Mouse (Mus musculus): ENCODE measurements around the gene Nfil3. TPM values are rescaled to one million over a fixed set of nuclear protein-coding genes. Genes with fewer than 3 reads are reported as not detected.

Gene Nfil3
- polyA plus RNA-seq, 1 experiment from 2014 or later = 44.8 TPM

GRCm38 (mm10) chr13:52979331-52980051 lies 1.4 kb downstream of the Nfil3 start:
- WGBS = under 1% methylated on average over 22 of the region's 22 CpGs
- H3K4me1 ChIP-seq (ENCODE audit: control insufficient read depth, insufficient read depth, low read length) = peaks cover 35% of the 10 kb centered on the region
- no peaks in the 10 kb centered on the region for H3K9me3 ChIP-seq (ENCODE audit: control insufficient read depth, low read length)
- H3K4me3 ChIP-seq (replicated peaks; ENCODE audit: low read depth, low read length) = peak overlapping the region; percentile 83
- DNase-seq = peak; percentile 75
- no peak for ATAC-seq (ENCODE audit: low FRiP score, low TSS enrichment)
- peak overlapping the region; percentile 98 for H3K4me2 ChIP-seq (ENCODE audit: low read length)
- no peaks in the 10 kb centered on the region for H3K36me3 ChIP-seq (ENCODE audit: control insufficient read depth, insufficient read depth, low read length)
- peaks cover 3% of the 10 kb centered on the region; the same call in 1 of the 2 replicates for H3K27me3 ChIP-seq (ENCODE audit: control insufficient read depth, insufficient read depth, low read length)
- peak overlapping the region; percentile 97 for H3K27ac ChIP-seq (replicated peaks; ENCODE audit: low read depth, low read length)
- peak overlapping the region; percentile 95 for H3K9ac ChIP-seq (replicated peaks; ENCODE audit: low read length)

GRCm38 (mm10) chr13:52978321-52978981 lies 2.4 kb downstream of the Nfil3 start:
- under 1% methylated on average over 61 of the region's 64 CpGs for WGBS
- peak overlapping the region; percentile 98 for H3K4me2 ChIP-seq (ENCODE audit: low read length)
- peak overlapping the region; percentile 83 for H3K4me3 ChIP-seq (replicated peaks; ENCODE audit: low read depth, low read length)
- H3K9me3 ChIP-seq (ENCODE audit: control insufficient read depth, low read length) = no peaks in the 10 kb centered on the region
- H3K27me3 ChIP-seq (ENCODE audit: control insufficient read depth, insufficient read depth, low read length) = peaks cover 3% of the 10 kb centered on the region; the same call in 1 of the 2 replicates
- no peaks in the 10 kb centered on the region for H3K36me3 ChIP-seq (ENCODE audit: control insufficient read depth, insufficient read depth, low read length)
- H3K4me1 ChIP-seq (ENCODE audit: control insufficient read depth, insufficient read depth, low read length) = peaks cover 35% of the 10 kb centered on the region
- DNase-seq (peak; percentile 82), ATAC-seq (ENCODE audit: low FRiP score, low TSS enrichment) (peak; percentile 19; the same call in 1 of the 2 replicates)
- peak overlapping the region; percentile 96 for H3K27ac ChIP-seq (replicated peaks; ENCODE audit: low read depth, low read length)
- peak overlapping the region; percentile 95 for H3K9ac ChIP-seq (replicated peaks; ENCODE audit: low read length)

DNA sequence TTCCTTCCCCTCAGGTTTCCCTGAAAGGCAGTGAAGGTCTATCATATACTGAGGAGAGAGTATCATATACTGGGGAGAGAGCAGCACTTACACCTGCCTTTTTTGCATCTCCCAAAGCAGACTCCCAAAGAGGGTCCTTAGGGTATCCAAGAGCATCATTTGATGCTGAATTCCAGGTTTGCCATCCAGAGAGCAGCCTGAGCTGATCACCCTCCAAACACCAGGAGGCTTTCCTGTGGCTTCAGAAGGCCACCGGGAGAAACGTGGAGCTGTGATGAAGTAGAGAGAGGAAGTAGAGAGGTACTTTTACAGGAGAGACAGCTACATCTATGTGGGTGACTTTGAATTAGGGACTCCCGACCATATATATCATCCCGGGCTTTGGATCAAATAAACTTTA lies 3.1 kb downstream of the Nfil3 start:
- Histone ChIP-seq H3K36me3 (ENCODE audit: control insufficient read depth, insufficient read depth, low read length) (no peaks in the 10 kb centered on the region), H3K27me3 (ENCODE audit: control insufficient read depth, insufficient read depth, low read length) (peaks cover 3% of the 10 kb centered on the region; the same call in 1 of the 2 replicates), H3K4me3 (replicated peaks; ENCODE audit: low read depth, low read length) (peak overlapping the region; percentile 83), H3K27ac (replicated peaks; ENCODE audit: low read depth, low read length) (peak overlapping the region; percentile 96), H3K9ac (replicated peaks; ENCODE audit: low read length) (peak overlapping the region; percentile 95), H3K4me2 (ENCODE audit: low read length) (peak overlapping the region; percentile 98), H3K9me3 (ENCODE audit: control insufficient read depth, low read length) (no peaks in the 10 kb centered on the region), H3K4me1 (ENCODE audit: control insufficient read depth, insufficient read depth, low read length) (peaks cover 35% of the 10 kb centered on the region)
- DNase-seq (peak; percentile 31), ATAC-seq (ENCODE audit: low FRiP score, low TSS enrichment) (no peak)
- 25% methylated on average over 4 of the region's 4 CpGs for WGBS

GRCm38 (mm10) chr13:52977221-52977609 lies 3.7 kb downstream of the Nfil3 start:
- peak overlapping the region; percentile 98 for H3K4me2 ChIP-seq (ENCODE audit: low read length)
- H3K27me3 ChIP-seq (ENCODE audit: control insufficient read depth, insufficient read depth, low read length) = peaks cover 3% of the 10 kb centered on the region; the same call in 1 of the 2 replicates
- ATAC-seq (ENCODE audit: low FRiP score, low TSS enrichment) = no peak
- H3K4me3 ChIP-seq (replicated peaks; ENCODE audit: low read depth, low read length) = peak overlapping the region; percentile 0; the same call in 1 of the 2 replicates
- H3K9ac ChIP-seq (replicated peaks; ENCODE audit: low read length) = peak overlapping the region; percentile 95; the same call in 1 of the 2 replicates
- peaks cover 33% of the 10 kb centered on the region for H3K4me1 ChIP-seq (ENCODE audit: control insufficient read depth, insufficient read depth, low read length)
- H3K27ac ChIP-seq (replicated peaks; ENCODE audit: low read depth, low read length) = no peak overlapping the region
- 85% methylated on average over 9 of the region's 9 CpGs for WGBS
- no peaks in the 10 kb centered on the region for H3K9me3 ChIP-seq (ENCODE audit: control insufficient read depth, low read length)
- no peaks in the 10 kb centered on the region for H3K36me3 ChIP-seq (ENCODE audit: control insufficient read depth, insufficient read depth, low read length)
- DNase-seq = no peak

DNA sequence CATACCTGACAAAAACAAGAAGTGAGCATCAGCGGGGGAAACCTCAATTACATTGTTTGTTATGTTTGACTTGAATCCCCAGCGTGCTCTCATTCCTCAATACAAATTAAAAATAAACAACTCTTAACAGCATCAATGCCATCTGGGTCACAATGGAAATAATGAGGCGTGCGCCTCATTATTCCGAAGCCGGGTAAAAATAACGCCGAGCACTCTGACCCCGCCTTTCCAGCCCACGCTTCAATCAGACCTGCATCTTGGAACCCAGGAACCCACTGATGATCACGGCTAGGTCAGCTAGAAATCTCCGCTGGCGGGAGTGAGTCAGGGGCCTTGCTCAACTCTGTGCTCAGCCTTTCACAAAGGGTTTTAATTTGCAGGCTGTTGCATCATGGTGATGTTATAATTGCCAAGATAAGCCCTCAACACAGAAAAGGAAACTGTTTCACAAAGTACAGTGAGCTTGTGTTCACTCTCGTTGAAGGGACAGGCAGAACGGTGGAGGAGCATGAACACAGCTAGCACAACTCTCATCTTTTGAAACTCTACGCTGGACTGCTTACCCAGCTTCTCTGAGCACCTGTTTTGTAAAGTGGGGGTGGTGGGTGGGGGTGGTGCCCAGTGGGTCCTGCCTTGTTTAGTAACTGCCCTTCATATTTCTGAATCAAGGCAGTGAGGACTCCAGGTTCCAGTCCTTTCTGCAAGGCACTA lies 4.2 kb downstream of the Nfil3 start:
- Histone ChIP-seq H3K4me1 (ENCODE audit: control insufficient read depth, insufficient read depth, low read length) (peaks cover 27% of the 10 kb centered on the region), H3K9ac (replicated peaks; ENCODE audit: low read length) (peak overlapping the region; percentile 21; the same call in 1 of the 2 replicates), H3K4me2 (ENCODE audit: low read length) (peak overlapping the region; percentile 98), H3K27me3 (ENCODE audit: control insufficient read depth, insufficient read depth, low read length) (peaks cover 3% of the 10 kb centered on the region; the same call in 1 of the 2 replicates), H3K27ac (replicated peaks; ENCODE audit: low read depth, low read length) (no peak overlapping the region), H3K9me3 (ENCODE audit: control insufficient read depth, low read length) (no peaks in the 10 kb centered on the region), H3K36me3 (ENCODE audit: control insufficient read depth, insufficient read depth, low read length) (no peaks in the 10 kb centered on the region), H3K4me3 (replicated peaks; ENCODE audit: low read depth, low read length) (peak overlapping the region; percentile 0; the same call in 1 of the 2 replicates)
- ATAC-seq (ENCODE audit: low FRiP score, low TSS enrichment) = no peak
- WGBS = 44% methylated on average over 16 of the region's 16 CpGs
- peak; percentile 27 for DNase-seq

- 48% methylated on average over 8 of the region's 8 CpGs for WGBS
- H3K4me2 ChIP-seq (ENCODE audit: low read length) = peak overlapping the region; percentile 98
- ATAC-seq (ENCODE audit: low FRiP score, low TSS enrichment) = no peak
- no peaks in the 10 kb centered on the region for H3K9me3 ChIP-seq (ENCODE audit: control insufficient read depth, low read length)
- H3K27ac ChIP-seq (replicated peaks; ENCODE audit: low read depth, low read length) = no peak overlapping the region
- H3K27me3 ChIP-seq (ENCODE audit: control insufficient read depth, insufficient read depth, low read length) = peaks cover 3% of the 10 kb centered on the region; the same call in 1 of the 2 replicates
- no peaks in the 10 kb centered on the region for H3K36me3 ChIP-seq (ENCODE audit: control insufficient read depth, insufficient read depth, low read length)
- peaks cover 26% of the 10 kb centered on the region for H3K4me1 ChIP-seq (ENCODE audit: control insufficient read depth, insufficient read depth, low read length)
- 0 out of 2 replicates have a peak overlapping the region, but pooled peaks have one; percentile 0 for H3K4me3 ChIP-seq (replicated peaks; ENCODE audit: low read depth, low read length)
- peak overlapping the region; percentile 21; the same call in 1 of the 2 replicates for H3K9ac ChIP-seq (replicated peaks; ENCODE audit: low read length)
- DNase-seq = no peak
Observed at GRCm38 (mm10) chr13:52976130-52976509, 4.8 kb downstream of the Nfil3 start.

- Histone ChIP-seq H3K36me3 (ENCODE audit: control insufficient read depth, insufficient read depth, low read length) (no peaks in the 10 kb centered on the region), H3K4me3 (replicated peaks; ENCODE audit: low read depth, low read length) (no peak overlapping the region), H3K27me3 (ENCODE audit: control insufficient read depth, insufficient read depth, low read length) (peaks cover 3% of the 10 kb centered on the region; the same call in 1 of the 2 replicates), H3K9me3 (ENCODE audit: control insufficient read depth, low read length) (no peaks in the 10 kb centered on the region), H3K4me1 (ENCODE audit: control insufficient read depth, insufficient read depth, low read length) (peaks cover 23% of the 10 kb centered on the region), H3K27ac (replicated peaks; ENCODE audit: low read depth, low read length) (no peak overlapping the region), H3K9ac (replicated peaks; ENCODE audit: low read length) (no peak overlapping the region), H3K4me2 (ENCODE audit: low read length) (no peak overlapping the region)
- DNase-seq = no peak
- no peak for ATAC-seq (ENCODE audit: low FRiP score, low TSS enrichment)
- WGBS = 67% methylated on average over 3 of the region's 3 CpGs
Observed at GRCm38 (mm10) chr13:52974676-52975075, 6.2 kb downstream of the Nfil3 start.

- ATAC-seq (ENCODE audit: low FRiP score, low TSS enrichment) (no peak), DNase-seq (no peak)
- WGBS = 95% methylated on average over 10 of the region's 10 CpGs
- Histone ChIP-seq H3K36me3 (ENCODE audit: control insufficient read depth, insufficient read depth, low read length) (peaks cover 3% of the 10 kb centered on the region), H3K9me3 (ENCODE audit: control insufficient read depth, low read length) (no peaks in the 10 kb centered on the region), H3K4me1 (ENCODE audit: control insufficient read depth, insufficient read depth, low read length) (peaks cover 23% of the 10 kb centered on the region), H3K4me2 (ENCODE audit: low read length) (no peak overlapping the region), H3K27ac (replicated peaks; ENCODE audit: low read depth, low read length) (no peak overlapping the region), H3K27me3 (ENCODE audit: control insufficient read depth, insufficient read depth, low read length) (peaks cover 3% of the 10 kb centered on the region; the same call in 1 of the 2 replicates), H3K9ac (replicated peaks; ENCODE audit: low read length) (no peak overlapping the region), H3K4me3 (replicated peaks; ENCODE audit: low read depth, low read length) (no peak overlapping the region)
Observed at GRCm38 (mm10) chr13:52973427-52973826, 7.4 kb downstream of the Nfil3 start.

All from midbrain, embryonic 14.5 days (tissue).